Mouse (Mus musculus): ENCODE results near the gene Ephx1.

- TF ChIP-seq CTCF (IDR thresholded peaks at IDR 0.05; ENCODE audit: borderline replicate concordance, insufficient read depth, low read length) (no peak), POLR2A (IDR thresholded peaks at IDR 0.05; ENCODE audit: low read depth, low read length) (peak; percentile 92)
These were observed 3.4 kb downstream of the Ephx1 start for GRCm38 (mm10) chr1:181017212-181017711.

All from embryonic fibroblast, embryonic 13.5 days (primary cell).